Mouse (Mus musculus) ES-E14 (cell line): Measurements from ENCODE around the gene Magi1. TPM values are rescaled to one million over a fixed set of nuclear protein-coding genes. Genes with fewer than 3 reads are reported as not detected.

Experiments used
- DNase-seq: peaks from one replicate; pipeline ENCODE4 v3.0.0-alpha.2; 2013; ENCODE audit warnings: low read depth, low spot score
- H3K27ac ChIP-seq: 2 replicates; pipeline ENCODE4 v1.5.1; 2012; ENCODE audit warnings: low read depth, mild to moderate bottlenecking, low read length, moderate library complexity, mixed read lengths; ENCODE audit not compliant: poor library complexity, insufficient read depth, severe bottlenecking
- H3K36me3 ChIP-seq: 2 replicates; pipeline ENCODE4 v1.6.1; 2012; ENCODE audit warnings: mild to moderate bottlenecking, low read length, moderate library complexity, mixed read lengths; ENCODE audit not compliant: control insufficient read depth, poor library complexity, insufficient read depth, severe bottlenecking
- H3K4me1 ChIP-seq, 2 experiments: fragments of 150-350 bp in 1 of 2; sonication (generic) in 1 of 2; 2 replicates each; pipeline ENCODE4 v1.6.1; 2012; ENCODE audit warnings: low read length in 2 of 2, mild to moderate bottlenecking in 1 of 2, mixed read lengths in 1 of 2; ENCODE audit not compliant: control insufficient read depth in 2 of 2, insufficient read depth in 2 of 2, poor library complexity in 1 of 2
- H3K4me3 ChIP-seq, 2 experiments: fragments of 150-350 bp in 1 of 2; sonication (generic) in 1 of 2; 2 replicates each; pipeline ENCODE4 v1.5.1; 2012; ENCODE audit warnings: low read length in 2 of 2, low read depth in 1 of 2, mild to moderate bottlenecking in 1 of 2, mixed read lengths in 1 of 2; ENCODE audit not compliant: insufficient read depth in 1 of 2, poor library complexity in 1 of 2, severe bottlenecking in 1 of 2
- H3K9ac ChIP-seq: 2 replicates; pipeline ENCODE4 v1.6.1; 2012; ENCODE audit warnings: low read depth, mild to moderate bottlenecking, low read length, mixed read lengths; ENCODE audit not compliant: poor library complexity, insufficient read depth, severe bottlenecking
- H3K9me3 ChIP-seq: fragments of 150-350 bp; sonication (generic); 2 replicates; pipeline ENCODE4 v1.6.1; 2012; ENCODE audit warnings: low read depth, mild to moderate bottlenecking, low read length; ENCODE audit not compliant: control insufficient read depth, insufficient read depth
- CHD2 ChIP-seq: IDR thresholded peaks from 2 replicates; pipeline ENCODE4 v1.6.1; 2014; ENCODE audit warnings: mild to moderate bottlenecking, low read depth, low read length, inconsistent platforms
- HCFC1 ChIP-seq: IDR thresholded peaks from 2 replicates; pipeline ENCODE4 v1.6.1; 2012; ENCODE audit warnings: low read length, inconsistent platforms, borderline replicate concordance; ENCODE audit not compliant: insufficient read depth
- MAFK ChIP-seq: IDR thresholded peaks from 2 replicates; pipeline ENCODE4 v1.6.1; 2014; ENCODE audit warnings: mild to moderate bottlenecking, low read depth, low read length, inconsistent platforms; ENCODE audit not compliant: insufficient read depth
- ZC3H11A ChIP-seq: IDR thresholded peaks from 2 replicates; pipeline ENCODE4 v1.6.1; 2012; ENCODE audit warnings: low read depth, mild to moderate bottlenecking, inconsistent platforms, low read length, borderline replicate concordance
- ZNF384 ChIP-seq: IDR thresholded peaks from 2 replicates; pipeline ENCODE4 v1.6.1; 2012; ENCODE audit warnings: low read depth, low read length, inconsistent platforms
- in situ Hi-C, 2 experiments: fragments of 600-800 bp; cut with MboI; formaldehyde crosslinking; loops; one replicate each; pipeline ENCODE4 v1.15.1; 2025; ENCODE audit warnings: low sequenced_read_pairs in 2 of 2, inconsistent platforms in 1 of 2; ENCODE audit not compliant: unreplicated experiment in 2 of 2
- total RNA-seq: library from RNA; depleted of rRNA; stranded (reverse); fragments of 300-350 nt; gene quantifications from 2 replicates; pipeline ENCODE4 v1.2.3, GENCODE M21; 2012

Magi1 gene
- total RNA-seq, 1 experiment: 14.6 TPM

DNA sequence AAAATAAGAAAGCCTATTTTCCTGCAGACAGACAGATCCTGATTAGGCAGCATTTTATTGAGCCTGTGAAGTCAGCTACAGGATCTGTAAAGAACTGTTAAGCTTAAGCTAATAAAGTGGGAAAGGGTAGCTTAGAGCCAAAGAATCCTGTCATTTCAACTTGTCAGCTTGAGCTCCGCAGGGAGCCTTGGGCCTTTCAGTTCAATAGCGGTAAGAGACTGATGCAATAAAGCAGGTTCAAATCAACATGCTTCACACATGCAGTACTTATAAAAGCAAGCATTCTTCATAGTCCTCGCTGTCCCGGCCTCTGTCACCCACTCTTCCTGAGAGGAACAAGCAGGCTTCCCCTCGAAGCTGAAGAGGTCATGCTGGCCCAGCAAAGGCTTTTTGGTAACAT, 199.0 kb downstream of the Magi1 start:
- DNase-seq: no peak
- no peak for TF ChIP-seq MAFK
- TF ChIP-seq CHD2: no peak
- TF ChIP-seq ZNF384: no peak
- TF ChIP-seq ZC3H11A: no peak
- TF ChIP-seq HCFC1: no peak
- in situ Hi-C loops: loop anchor here in 1 of 2 experiments (25.0 kb wide), 1 partner anchor 328 kb away; no protein-coding TSS in a partner anchor
- Histone ChIP-seq H3K9me3 (no peaks in the 10 kb centered on the region), H3K9ac (no peak overlapping the region), H3K27ac (no peak overlapping the region), H3K36me3 (no peaks in the 10 kb centered on the region), H3K4me1 (peaks cover 0 to 3% of the 10 kb centered on the region in 2 experiments; a peak in 2 of 4 replicates), H3K4me3 (no peak overlapping the region)

DNA sequence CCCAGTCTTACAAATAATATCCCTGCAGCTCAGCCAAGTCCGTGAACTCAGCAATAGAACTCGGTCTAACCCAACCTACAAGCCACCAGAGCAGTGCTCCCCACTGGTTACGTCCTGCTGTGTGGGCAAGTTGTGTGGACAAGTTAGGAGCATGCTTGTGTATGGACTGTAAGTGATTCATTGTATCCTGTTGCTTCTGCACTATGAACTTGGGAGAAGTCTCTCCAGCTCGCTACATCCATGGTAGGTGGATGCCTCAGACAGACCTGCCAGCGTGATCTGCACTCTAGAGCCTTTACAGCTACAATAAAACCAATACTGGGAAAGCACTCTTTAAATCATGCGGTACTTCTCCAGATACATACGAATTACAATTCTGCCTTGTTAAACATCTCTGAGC, 200.3 kb downstream of the Magi1 start:
- no peaks in the 10 kb centered on the region for H3K36me3 ChIP-seq
- peaks cover 0 to 8% of the 10 kb centered on the region in 2 experiments; a peak in 2 of 4 replicates for H3K4me1 ChIP-seq
- in situ Hi-C loops: loop anchor here in 1 of 2 experiments (25.0 kb wide), 1 partner anchor 329 kb away; no protein-coding TSS in a partner anchor
- H3K9me3 ChIP-seq: no peaks in the 10 kb centered on the region
- H3K9ac ChIP-seq: no peak overlapping the region
- DNase-seq: no peak
- H3K27ac ChIP-seq: no peak overlapping the region
- no peak overlapping the region for H3K4me3 ChIP-seq
- TF ChIP-seq CHD2: no peak
- TF ChIP-seq MAFK: no peak
- no peak for TF ChIP-seq ZNF384
- TF ChIP-seq ZC3H11A: no peak
- TF ChIP-seq HCFC1: no peak

DNA sequence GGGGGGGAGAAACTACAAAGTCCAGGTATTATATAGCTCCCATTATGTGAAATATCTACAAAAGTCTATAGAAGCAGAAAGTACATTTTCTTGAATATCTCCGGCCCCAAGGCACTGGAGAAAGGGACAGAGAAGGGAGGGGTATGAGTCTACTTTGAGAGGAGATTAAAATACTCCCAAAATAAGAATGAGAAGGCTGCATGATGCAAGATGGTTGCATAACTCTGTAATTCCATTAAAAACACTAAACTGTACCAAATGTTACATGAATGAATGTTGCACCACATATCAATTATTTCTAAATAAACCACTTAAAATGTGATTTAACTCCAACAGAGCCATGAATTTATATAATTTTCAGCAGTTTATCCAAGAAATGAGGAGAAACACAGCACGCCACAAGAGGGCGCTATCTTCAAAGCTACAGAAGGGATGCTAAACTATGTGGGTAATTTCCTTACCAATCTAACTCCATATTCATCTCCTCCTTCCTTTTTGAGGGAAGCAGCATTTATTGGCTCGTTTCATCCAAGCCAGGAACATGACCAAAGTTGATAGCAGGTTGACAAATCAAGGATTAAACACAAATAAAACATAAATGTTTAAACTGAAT, 202.7 kb downstream of the Magi1 start:
- Histone ChIP-seq H3K4me1 (peaks cover 0 to 8% of the 10 kb centered on the region in 2 experiments; a peak in 2 of 4 replicates), H3K36me3 (no peaks in the 10 kb centered on the region), H3K9me3 (no peaks in the 10 kb centered on the region), H3K27ac (no peak overlapping the region), H3K4me3 (no peak overlapping the region), H3K9ac (no peak overlapping the region)
- in situ Hi-C loops: loop anchor here in 1 of 2 experiments (25.0 kb wide), 1 partner anchor 331 kb away; no protein-coding TSS in a partner anchor
- DNase-seq: peak; percentile 30
- TF ChIP-seq MAFK (no peak), CHD2 (no peak), ZC3H11A (peak; percentile 91)

DNA sequence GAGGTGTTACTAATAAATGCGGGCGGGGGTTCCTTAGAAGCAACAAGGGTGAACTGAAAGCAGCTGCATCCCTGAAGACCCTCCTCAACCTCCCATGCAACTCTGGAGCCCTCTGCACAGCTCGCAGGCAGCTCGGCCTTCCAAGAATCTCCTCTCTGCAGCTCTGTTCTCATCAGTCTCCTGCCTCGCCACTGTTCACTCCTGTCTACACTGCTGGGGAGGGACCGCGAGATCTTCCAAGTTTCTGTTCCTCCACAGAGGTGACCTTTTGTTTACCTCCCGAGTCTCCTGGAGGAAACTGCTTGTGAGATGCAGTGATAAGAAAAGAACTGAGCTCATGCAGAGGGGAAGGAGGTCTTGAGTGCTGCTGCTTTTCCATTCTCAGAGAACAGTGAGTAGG, 204.8 kb downstream of the Magi1 start:
- no peak overlapping the region for H3K4me3 ChIP-seq
- TF ChIP-seq HCFC1 (no peak), CHD2 (no peak), ZC3H11A (no peak), MAFK (no peak), ZNF384 (no peak)
- in situ Hi-C loops: loop anchor here in 1 of 2 experiments (25.0 kb wide), 1 partner anchor 333 kb away; no protein-coding TSS in a partner anchor
- peaks cover 0 to 8% of the 10 kb centered on the region in 2 experiments; a peak in 2 of 4 replicates for H3K4me1 ChIP-seq
- no peak for DNase-seq
- H3K27ac ChIP-seq: no peak overlapping the region
- H3K36me3 ChIP-seq: no peaks in the 10 kb centered on the region
- no peak overlapping the region for H3K9ac ChIP-seq
- no peaks in the 10 kb centered on the region for H3K9me3 ChIP-seq
